Mouse (Mus musculus) small intestine, adult 2 months (tissue): ENCODE results near the gene Dph5.

Experiments used
- CTCF ChIP-seq: fragments of 200-500 bp; IDR thresholded peaks from 2 replicates; pipeline ENCODE4 v1.5.1; 2012; ENCODE audit warnings: low read depth, mild to moderate bottlenecking, control low read depth, inconsistent platforms, low read length, moderate library complexity, mixed read lengths; ENCODE audit not compliant: insufficient replicate concordance, insufficient read length; ENCODE audit errors: extremely low read depth
- POLR2A ChIP-seq: fragments of 200-500 bp; IDR thresholded peaks from 2 replicates; pipeline ENCODE4 v1.6.1; 2012; ENCODE audit warnings: low read depth, mild to moderate bottlenecking, control low read depth, inconsistent platforms, low read length, moderate library complexity

GRCm38 (mm10) chr3:115846153-115846552 lies 41.5 kb upstream of the Dph5 start:
- no peak for TF ChIP-seq CTCF
- TF ChIP-seq POLR2A, result no peak
